Mouse (Mus musculus): ENCODE results near the gene Rcor3.

Rcor3 gene

GRCm38 (mm10) chr1:192137926-192138910, at the start of gene Rcor3:
Gene Rcor3 (minus strand): TSS chr1:192138062.
- peak; percentile 64 for DNase-seq (ENCODE audit: low read depth, low spot score)

GRCm38 (mm10) chr1:192181696-192182257, 43.9 kb upstream of the Rcor3 start:
- no peak for DNase-seq (ENCODE audit: low read depth, low spot score)

GRCm38 (mm10) chr1:192179877-192180276, 42.0 kb upstream of the Rcor3 start:
- DNase-seq (ENCODE audit: low read depth, low spot score), result no peak

- no peak for DNase-seq (ENCODE audit: low read depth, low spot score)
Observed at GRCm38 (mm10) chr1:192171477-192171876, 33.6 kb upstream of the Rcor3 start.

- DNase-seq (ENCODE audit: low read depth, low spot score), result no peak
Observed at GRCm38 (mm10) chr1:192151179-192151578, 13.3 kb upstream of the Rcor3 start.

- DNase-seq (ENCODE audit: low read depth, low spot score), result no peak
Observed at GRCm38 (mm10) chr1:192140313-192140712, 2.5 kb upstream of the Rcor3 start.

GRCm38 (mm10) chr1:192137291-192137925, 454 bp downstream of the Rcor3 start:
- no peak for DNase-seq (ENCODE audit: low read depth, low spot score)

- DNase-seq (ENCODE audit: low read depth, low spot score), result peak; percentile 83
Observed at GRCm38 (mm10) chr1:192136561-192137290, 1.1 kb downstream of the Rcor3 start.

- no peak for DNase-seq (ENCODE audit: low read depth, low spot score)
Observed at GRCm38 (mm10) chr1:192130202-192130601, 7.7 kb downstream of the Rcor3 start.

GRCm38 (mm10) chr1:192128343-192128742, 9.5 kb downstream of the Rcor3 start:
- no peak for DNase-seq (ENCODE audit: low read depth, low spot score)

GRCm38 (mm10) chr1:192125761-192126160, 12.1 kb downstream of the Rcor3 start:
- DNase-seq (ENCODE audit: low read depth, low spot score), result no peak

GRCm38 (mm10) chr1:192116262-192116661, 21.6 kb downstream of the Rcor3 start:
- DNase-seq (ENCODE audit: low read depth, low spot score), result no peak

- DNase-seq (ENCODE audit: low read depth, low spot score), result no peak
Observed at GRCm38 (mm10) chr1:192115378-192115777, 22.5 kb downstream of the Rcor3 start.

- DNase-seq (ENCODE audit: low read depth, low spot score), result no peak
Observed at GRCm38 (mm10) chr1:192109169-192109568, 28.7 kb downstream of the Rcor3 start.

GRCm38 (mm10) chr1:192107352-192107751, 30.5 kb downstream of the Rcor3 start:
- no peak for DNase-seq (ENCODE audit: low read depth, low spot score)

GRCm38 (mm10) chr1:192105902-192106389, 31.9 kb downstream of the Rcor3 start:
- no peak for DNase-seq (ENCODE audit: low read depth, low spot score)

- no peak for DNase-seq (ENCODE audit: low read depth, low spot score)
Observed at GRCm38 (mm10) chr1:192104021-192104420, 33.8 kb downstream of the Rcor3 start.

- no peak for DNase-seq (ENCODE audit: low read depth, low spot score)
Observed at GRCm38 (mm10) chr1:192103176-192103575, 34.7 kb downstream of the Rcor3 start.

- DNase-seq (ENCODE audit: low read depth, low spot score), result no peak
Observed at GRCm38 (mm10) chr1:192101359-192101758, 36.5 kb downstream of the Rcor3 start.

GRCm38 (mm10) chr1:192100742-192101141, 37.1 kb downstream of the Rcor3 start:
- no peak for DNase-seq (ENCODE audit: low read depth, low spot score)

- DNase-seq (ENCODE audit: low read depth, low spot score), result no peak
Observed at GRCm38 (mm10) chr1:192095626-192096025, 42.2 kb downstream of the Rcor3 start.
